Mouse (Mus musculus) testis, postnatal 14 days (tissue): Measurements from ENCODE around the gene Jmjd7.

Experiments used
- DNase-seq: peaks from one replicate; pipeline ENCODE4 v3.0.0; 2021; ENCODE audit warnings: low spot score

Jmjd7 gene

DNA sequence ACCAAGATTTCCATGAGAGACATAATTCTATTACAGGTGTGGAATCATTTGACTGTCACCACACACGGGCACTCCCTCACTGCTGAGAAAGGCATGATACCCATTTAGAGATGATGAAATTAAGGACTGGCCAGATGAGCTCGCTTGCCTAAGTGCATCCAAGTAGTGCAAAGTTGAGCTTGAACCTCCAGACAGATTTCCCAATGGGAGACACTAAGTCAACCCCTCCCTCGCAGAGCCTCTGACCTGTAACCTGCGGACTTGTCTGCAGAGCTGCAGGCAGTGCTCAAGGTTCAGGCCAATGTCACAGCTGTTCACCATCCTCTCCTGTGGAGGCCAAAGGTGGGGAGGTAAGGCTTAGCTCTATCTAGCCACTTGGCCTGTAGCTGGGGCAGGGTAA is 31.5 kb downstream of the Jmjd7 start:
- DNase-seq, result no peak

GRCm38 (mm10) chr2:120059466-120059865 is 32.2 kb downstream of the Jmjd7 start:
- DNase-seq, result no peak

- DNase-seq, result no peak
These were observed 32.9 kb downstream of the Jmjd7 start for GRCm38 (mm10) chr2:120060190-120060589.

DNA sequence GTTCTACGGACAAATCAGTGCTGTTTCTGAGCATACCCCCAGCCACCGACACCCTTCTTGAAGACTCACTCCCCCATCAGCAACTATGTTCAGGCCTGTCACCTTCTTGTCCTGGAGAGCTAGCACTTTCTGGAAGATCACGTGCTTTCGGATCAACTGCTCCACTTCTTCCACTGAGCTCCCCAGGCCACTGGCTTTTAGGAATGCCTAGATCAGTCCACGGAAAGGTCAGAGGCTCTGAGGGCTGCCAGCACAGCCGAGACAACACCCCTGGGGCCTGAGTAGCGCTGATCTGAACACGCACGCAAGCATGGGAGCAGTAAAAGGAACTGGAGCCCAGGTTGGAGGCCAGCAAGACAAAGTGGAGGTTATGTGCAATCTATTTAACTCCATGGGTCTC is 33.4 kb downstream of the Jmjd7 start:
- no peak for DNase-seq

DNA sequence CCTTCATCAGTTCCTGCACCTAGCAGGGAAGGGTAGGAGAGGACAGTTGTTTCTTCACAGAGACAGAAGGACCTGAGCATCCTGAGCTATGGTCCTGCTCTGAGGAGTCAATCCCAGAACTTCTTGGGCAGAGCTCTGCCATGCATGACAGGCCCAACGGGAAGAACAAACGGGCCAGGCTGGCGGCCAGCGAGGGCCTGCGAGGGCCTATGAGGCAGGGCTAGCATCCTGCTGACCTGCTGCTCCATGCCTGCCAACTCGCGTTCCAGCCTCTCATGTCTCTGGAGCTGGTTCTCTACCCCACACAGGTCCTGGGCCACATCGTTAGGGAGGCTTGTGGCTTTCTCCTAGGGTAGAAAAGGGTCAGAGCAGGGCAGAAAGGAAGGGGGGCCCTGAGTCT is 35.0 kb downstream of the Jmjd7 start:
- no peak for DNase-seq

DNA sequence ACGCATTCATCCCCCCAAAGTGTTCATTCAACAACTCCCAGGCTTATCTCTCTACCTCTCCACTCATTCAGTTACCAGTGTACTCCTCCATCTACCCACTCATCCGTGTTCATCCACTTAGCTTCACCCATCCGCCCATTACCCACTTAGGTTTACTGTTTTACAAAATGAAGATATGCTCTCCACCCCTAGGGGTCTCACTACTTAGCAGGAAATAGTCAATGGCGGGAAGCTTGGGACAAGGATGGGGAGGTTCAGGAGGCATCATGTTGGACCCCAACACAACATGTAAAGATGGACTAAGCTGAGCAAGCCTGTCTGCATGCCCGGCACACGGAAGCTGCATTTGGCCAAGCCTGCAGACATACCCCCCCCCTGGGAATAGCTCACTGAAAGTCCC is 37.4 kb downstream of the Jmjd7 start:
- no peak for DNase-seq

DNA sequence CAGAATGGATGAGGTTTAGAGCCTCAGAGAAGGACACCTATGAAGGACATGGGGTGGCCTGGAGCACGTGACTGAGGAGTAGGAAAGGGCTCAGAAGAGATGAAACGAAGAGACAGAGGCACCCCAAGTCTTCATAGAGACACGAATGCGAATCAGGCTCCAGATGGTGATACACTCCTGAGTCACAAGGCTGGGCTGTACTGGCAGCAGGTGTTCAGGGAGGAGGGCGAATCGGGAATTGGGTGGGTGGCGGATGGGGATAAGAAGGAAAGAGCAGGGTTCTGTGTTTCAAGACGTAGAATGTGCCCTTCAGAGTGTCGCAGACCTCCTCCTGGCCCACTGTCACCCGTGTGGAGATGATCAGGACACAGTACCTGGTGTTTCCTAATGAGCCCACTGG is 38.0 kb downstream of the Jmjd7 start:
- DNase-seq, result no peak

DNA sequence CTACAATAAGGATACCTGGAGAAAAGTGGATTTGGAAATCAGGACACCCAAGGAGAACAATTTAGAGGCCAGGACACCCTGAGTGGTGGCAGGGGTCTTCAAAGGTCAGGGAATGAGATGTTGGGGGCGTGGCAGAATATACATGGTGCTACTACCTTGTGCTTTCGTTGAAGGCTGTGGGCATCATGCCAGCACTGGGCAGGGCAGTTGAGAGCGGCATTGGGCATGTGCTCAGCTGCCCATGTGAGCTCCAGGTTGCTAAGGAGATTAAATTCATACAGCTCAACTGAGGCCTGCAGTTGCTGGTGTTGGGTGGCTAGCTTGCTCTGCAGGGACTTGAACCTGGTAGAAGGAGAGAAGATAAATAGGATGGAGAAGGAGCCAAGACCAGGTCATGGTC is 38.9 kb downstream of the Jmjd7 start:
- peak; percentile 84 for DNase-seq

DNA sequence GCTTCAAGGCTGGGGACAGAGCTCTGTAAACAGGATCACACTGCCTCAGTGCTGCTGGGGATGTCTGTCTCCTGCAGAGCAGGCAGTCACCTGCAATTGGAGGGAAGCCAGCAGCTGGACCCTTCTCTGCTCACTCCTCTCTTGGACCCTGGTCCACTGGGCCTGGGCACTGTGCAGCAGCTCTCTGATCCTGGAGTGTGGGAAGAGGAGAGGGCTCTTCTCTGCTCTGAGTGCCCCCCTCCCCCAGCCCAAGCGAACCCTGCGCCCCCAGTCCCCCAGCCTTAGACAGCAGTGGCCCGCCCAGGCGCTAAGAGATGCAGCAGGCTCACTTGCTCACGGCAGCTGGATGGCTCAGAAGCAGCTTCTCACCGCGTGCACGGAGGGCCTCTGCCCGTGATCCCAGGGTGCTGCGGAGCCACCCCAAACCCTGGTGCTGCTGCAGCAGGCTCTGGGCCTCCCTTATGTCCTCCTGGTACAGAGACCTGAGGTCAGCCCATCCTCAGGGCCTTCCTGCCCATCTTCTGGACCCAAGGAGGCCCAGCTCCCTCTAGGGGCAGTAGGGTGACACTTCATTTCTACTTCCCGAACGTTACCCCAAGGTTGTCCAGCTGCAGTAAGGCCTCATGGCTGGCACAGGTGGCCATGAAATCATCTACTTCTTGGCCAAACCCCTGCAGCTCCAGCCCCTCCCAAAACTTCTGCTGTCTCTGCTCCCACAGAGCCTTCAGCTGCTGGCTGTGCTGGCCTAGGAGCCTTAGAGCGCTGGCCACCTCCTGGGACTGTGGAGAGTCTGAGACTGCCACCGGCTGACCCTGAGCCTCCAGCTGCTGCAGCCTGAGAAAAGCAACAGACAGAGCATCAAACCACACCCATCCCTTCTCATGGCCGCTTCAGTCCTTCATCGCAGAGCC is 41.5 kb downstream of the Jmjd7 start:
- DNase-seq, result no peak

DNA sequence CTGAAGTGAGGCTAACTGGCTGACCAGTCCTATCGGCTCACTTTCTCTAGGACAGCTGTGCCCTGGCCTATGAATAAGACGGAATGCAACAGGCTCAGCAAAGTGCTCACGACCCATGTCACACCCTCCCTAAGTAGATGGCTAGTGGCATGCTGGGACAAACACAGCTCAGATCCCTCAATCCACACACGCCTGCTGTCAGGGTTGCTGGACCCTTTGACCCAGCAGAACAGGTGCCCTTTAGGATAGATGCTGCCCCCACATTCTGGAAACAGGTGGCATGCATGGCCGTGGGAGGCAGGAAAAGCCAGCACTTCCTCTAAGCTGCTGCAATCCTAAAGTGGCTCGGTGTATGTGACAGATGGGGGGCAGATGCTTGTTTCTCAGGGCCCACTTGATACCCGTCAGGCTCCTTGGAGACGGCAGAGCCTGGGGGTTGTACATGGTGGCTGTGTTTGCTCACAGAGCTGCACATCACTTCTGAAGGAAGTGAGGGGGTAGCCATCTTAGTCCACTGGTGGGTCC is 42.2 kb downstream of the Jmjd7 start:
- DNase-seq, result no peak

DNA sequence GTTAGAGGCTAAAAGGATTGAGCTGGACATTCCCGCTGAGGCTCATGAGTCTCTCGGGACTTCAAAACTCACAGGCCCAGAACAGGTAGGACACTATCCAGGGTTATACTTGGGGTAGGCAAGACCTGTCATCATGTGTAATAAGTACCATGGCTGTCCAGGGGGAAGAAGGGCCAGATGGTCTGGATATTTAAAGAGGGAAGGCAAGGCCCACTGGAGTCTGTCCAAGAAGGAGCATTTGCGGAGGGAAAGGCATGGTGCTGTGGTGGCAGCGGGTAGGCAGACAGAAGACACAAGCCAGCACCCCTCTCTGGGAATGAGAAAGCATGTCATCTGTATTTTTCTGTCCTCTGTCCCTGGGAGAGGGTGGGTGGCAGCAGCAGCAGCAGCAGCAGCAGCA is 46.8 kb downstream of the Jmjd7 start:
- no peak for DNase-seq

GRCm38 (mm10) chr2:120076076-120076705 is 48.9 kb downstream of the Jmjd7 start:
- peak; percentile 59 for DNase-seq
